Mouse (Mus musculus): ENCODE measurements around the gene Slit3.

The Slit3 gene

DNA sequence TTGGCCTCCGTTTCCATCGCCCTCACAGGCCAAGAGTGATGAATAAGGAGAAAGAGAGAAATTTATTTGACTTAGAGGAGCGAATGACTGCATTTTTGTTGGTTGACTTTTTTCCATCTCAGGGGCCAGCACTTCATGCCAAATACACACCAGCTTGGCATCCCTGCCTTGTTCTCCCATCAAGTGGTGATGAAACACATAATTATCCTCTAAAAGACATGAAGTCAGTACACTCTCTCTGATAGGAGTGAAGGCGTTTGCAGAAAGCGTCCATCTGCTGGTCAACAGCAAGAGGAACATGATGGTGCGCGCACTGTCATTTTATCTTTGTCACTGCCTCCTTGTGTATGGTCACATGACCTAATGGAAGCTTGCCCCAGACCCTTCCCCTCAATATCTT, 75.8 kb downstream of the Slit3 start:
- no peak for DNase-seq (ENCODE audit: low read depth, low spot score)

DNA sequence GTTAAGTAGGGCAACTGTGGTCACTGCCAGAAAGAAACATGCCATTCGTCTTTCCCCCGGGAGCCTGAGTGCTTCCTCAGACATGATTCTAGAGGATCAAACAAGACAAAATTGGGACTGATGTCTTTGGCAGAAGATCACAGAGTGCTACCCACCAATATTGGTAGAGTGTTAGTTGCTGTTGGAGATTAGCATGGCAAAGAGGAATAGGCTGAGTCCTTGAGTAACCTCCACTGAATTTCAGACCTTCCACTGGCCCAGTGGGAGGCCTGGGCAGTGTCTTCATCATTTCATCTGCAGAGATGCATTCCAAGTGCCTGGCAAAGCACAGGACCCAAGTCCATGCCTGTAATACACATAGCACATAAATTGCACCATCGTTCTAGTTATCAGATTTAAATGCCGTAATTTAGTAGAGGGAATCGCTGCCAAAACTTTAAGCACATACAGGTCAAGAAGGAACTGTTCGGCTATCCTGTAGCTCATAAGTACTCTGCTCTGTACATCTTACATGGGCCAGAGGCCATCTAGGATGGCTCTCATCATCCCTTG, 77.6 kb downstream of the Slit3 start:
- no peak for DNase-seq (ENCODE audit: low read depth, low spot score)

DNA sequence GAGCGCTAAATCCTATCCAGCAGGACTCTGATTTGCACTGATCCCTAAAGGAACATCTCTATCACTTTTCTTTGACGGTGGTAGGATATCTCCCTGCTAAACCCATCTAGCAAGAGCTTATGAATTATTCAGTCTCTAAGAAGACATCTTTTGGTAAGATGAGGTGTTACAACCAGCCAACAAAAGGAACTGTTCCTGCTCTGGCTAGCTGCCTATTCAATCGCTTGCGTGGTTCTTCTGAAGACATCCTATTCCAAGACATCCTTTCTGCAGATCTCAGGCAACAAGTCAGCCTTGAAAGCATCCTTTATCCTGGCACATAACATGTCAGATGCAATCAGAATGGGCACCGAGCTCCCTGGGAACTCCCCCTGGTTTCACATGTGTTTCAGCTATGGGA, 81.3 kb downstream of the Slit3 start:
- no peak for DNase-seq (ENCODE audit: low read depth, low spot score)

- DNase-seq (ENCODE audit: low read depth, low spot score) = no peak
Measured at GRCm38 (mm10) chr11:35203673-35204072, 82.6 kb downstream of the Slit3 start.

GRCm38 (mm10) chr11:35204084-35204483, 83.1 kb downstream of the Slit3 start:
- no peak for DNase-seq (ENCODE audit: low read depth, low spot score)

- DNase-seq (ENCODE audit: low read depth, low spot score) = no peak
Measured at GRCm38 (mm10) chr11:35210728-35211682, 90.0 kb downstream of the Slit3 start.

DNA sequence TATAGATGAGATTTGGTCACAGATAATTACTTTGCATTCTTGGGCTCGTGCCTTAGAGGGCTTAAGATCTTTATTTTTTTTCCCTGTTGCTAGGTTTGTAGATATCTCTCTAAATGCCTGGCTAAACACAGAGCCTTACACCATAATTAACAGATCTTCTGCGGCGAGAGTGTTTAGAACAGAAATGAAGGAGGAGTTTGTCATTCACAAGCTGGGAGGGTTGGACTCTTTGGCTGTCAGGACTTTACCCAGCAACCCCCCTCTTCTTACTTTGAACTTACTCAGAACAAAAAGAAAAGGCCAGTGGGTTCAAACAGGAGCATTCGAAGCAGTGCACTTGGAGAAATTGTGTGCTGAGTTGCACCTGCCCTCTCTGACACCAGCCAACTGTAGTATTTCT, 103.0 kb downstream of the Slit3 start:
- DNase-seq (ENCODE audit: low read depth, low spot score) = no peak

GRCm38 (mm10) chr11:35231361-35232090, 110.5 kb downstream of the Slit3 start:
- no peak for DNase-seq (ENCODE audit: low read depth, low spot score)

DNA sequence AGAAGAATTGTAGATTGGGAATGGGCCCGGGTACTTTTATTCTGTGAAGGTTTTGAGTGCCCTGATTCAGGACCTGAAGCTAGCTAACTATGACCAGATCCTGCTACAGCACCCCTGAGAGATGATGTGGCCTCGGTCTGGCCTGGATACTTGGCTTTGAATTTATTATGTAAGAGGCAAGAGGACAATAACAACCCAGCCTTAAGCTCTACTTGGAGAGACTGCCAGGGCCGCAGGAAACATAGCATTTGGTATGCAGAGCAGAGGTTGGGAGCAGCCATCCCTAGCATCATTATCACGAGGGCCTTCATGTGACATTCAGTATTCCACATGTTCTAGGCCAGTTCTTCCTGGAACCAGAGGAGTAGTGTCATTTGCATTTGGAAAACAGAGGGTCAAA, 111.3 kb downstream of the Slit3 start:
- no peak for DNase-seq (ENCODE audit: low read depth, low spot score)

DNA sequence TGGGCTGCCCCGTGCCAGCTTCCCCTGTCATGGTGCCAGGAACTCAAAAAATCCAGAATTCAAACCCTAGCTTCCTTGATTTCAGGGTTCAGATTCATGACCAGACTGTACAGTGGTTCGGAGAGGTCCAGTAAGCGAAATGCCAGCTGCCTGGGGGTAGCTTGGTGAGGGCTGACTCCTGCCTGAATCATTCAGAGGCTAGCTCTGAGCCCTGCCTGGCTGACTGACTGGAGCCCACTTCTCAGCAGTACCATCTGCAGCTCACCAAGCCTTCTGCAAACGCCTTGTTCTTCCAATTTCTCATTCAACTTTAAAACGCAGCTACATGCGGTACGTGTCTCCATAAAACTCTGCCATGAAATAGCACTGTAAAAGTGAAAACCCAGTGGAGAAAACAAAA, 120.4 kb downstream of the Slit3 start:
- DNase-seq (ENCODE audit: low read depth, low spot score) = no peak

GRCm38 (mm10) chr11:35243597-35243996, 122.6 kb downstream of the Slit3 start:
- no peak for DNase-seq (ENCODE audit: low read depth, low spot score)

GRCm38 (mm10) chr11:35244526-35244925, 123.5 kb downstream of the Slit3 start:
- DNase-seq (ENCODE audit: low read depth, low spot score) = no peak

GRCm38 (mm10) chr11:35246623-35247022, 125.6 kb downstream of the Slit3 start:
- DNase-seq (ENCODE audit: low read depth, low spot score) = no peak

DNA sequence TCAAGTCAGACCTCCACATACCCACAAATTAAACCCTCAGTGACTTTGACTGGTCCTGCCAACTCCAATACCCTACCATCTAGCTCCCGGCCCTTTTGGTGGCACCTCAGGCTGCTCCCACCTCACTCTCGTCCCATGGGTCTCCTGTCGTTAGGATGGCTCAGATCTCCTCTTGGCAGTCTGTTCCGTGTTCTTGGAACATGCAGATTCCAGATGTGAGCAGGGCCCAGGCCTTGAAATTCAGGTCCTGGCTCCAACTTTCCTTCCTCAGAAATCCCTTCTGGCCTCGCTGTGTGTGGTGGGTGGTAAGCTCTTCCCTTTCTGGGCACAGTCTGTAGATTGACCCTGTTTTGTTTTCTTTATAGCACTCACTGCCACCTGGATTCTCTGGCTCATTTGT, 127.1 kb downstream of the Slit3 start:
- DNase-seq (ENCODE audit: low read depth, low spot score) = no peak

DNA sequence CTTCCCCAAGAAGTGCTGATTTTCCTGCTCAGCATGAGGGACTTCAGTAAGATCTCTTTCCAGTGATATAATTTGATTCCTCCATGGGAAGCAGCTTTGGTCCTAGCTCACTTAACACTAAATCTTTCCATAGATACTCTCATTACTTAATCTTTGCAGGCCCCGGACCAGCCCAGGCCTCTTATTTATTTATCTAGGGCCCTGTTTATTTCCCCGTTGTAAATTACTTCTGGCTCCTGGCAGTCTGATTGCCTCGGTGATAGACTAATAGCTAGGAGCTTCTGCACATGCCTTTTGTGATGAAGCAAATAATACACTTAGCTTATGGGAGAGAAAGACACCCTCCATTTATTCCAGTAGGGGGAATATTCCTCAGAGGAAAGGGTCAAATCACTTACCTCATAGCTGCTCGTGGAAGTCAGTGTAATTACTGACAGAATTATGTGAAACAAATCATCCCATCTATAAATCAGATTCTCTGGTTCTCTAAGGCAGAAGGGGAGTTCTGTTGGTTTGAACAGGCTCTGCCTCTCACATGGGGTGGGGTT, 129.9 kb downstream of the Slit3 start:
- no peak for DNase-seq (ENCODE audit: low read depth, low spot score)

DNA sequence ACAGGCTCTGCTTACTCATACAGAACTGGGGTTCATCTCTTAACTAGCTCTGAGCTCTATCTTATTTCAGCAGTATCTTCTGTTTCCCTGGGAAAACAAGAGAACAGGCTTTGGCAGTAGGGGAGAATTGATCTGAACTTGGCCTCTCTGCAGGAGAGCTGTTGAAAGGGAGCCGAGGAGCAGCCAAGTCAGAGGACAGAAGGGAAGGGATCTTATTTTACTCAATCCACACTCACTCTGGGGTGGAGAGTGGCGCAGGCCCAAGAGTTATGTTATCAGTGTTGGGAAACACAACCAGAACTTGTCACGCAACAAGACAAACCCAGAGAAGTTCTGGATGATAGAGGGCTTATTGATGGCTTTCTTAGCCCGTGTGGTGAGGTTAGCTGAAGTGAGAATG, 130.9 kb downstream of the Slit3 start:
- DNase-seq (ENCODE audit: low read depth, low spot score) = no peak

- DNase-seq (ENCODE audit: low read depth, low spot score) = no peak
Measured at GRCm38 (mm10) chr11:35257351-35257750, 136.3 kb downstream of the Slit3 start.

DNA sequence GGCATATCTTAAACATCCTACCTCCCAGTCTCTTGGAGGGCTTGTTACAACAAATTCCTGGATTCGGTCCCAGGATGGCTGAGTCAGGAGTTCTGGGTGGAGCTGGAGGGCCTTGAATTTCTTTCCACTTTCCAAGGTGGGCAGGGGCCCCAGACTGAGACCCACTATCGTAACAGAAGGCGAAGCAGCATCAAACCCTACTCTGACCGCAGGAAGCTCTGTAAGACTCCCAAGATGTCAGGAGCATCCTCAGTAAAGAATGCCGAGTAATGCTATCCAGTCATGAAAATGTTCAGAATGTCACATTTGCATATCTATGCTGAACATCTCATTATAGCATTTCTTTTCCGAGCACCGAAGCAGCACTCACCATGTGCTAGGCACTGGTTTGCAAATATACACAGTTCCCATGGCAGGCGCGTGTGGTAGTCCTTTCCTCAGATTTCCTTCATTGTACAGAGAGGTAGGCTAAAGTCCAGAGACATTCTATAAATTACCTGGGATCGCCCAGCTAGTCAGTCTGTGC, 140.6 kb downstream of the Slit3 start:
- no peak for DNase-seq (ENCODE audit: low read depth, low spot score)

- no peak for DNase-seq (ENCODE audit: low read depth, low spot score)
Measured at GRCm38 (mm10) chr11:35262289-35262941, 141.4 kb downstream of the Slit3 start.

- DNase-seq (ENCODE audit: low read depth, low spot score) = no peak
Measured at GRCm38 (mm10) chr11:35264749-35265148, 143.7 kb downstream of the Slit3 start.

- DNase-seq (ENCODE audit: low read depth, low spot score) = no peak
Measured at GRCm38 (mm10) chr11:35270396-35270795, 149.4 kb downstream of the Slit3 start.

Measured in R1 (cell line).